Mouse (Mus musculus): Measurements from ENCODE around the gene Med1. TPM values are rescaled to one million over a fixed set of nuclear protein-coding genes. Genes with fewer than 3 reads are reported as not detected.
A peak's percentile ranks its signal among the peaks of the same experiment; 100 is the strongest.
"Not testable (repeated sequence)": the region's sequence is repeated elsewhere in the genome, so short reads cannot be mapped to it uniquely, and the experiment has no call there.

The Med1 gene
- 77.9 and 78.5 TPM in 2 replicates for polyA plus RNA-seq (2016; fragmentation: Nextera tagmentation; extraction: Ambion mirVana)

DNA sequence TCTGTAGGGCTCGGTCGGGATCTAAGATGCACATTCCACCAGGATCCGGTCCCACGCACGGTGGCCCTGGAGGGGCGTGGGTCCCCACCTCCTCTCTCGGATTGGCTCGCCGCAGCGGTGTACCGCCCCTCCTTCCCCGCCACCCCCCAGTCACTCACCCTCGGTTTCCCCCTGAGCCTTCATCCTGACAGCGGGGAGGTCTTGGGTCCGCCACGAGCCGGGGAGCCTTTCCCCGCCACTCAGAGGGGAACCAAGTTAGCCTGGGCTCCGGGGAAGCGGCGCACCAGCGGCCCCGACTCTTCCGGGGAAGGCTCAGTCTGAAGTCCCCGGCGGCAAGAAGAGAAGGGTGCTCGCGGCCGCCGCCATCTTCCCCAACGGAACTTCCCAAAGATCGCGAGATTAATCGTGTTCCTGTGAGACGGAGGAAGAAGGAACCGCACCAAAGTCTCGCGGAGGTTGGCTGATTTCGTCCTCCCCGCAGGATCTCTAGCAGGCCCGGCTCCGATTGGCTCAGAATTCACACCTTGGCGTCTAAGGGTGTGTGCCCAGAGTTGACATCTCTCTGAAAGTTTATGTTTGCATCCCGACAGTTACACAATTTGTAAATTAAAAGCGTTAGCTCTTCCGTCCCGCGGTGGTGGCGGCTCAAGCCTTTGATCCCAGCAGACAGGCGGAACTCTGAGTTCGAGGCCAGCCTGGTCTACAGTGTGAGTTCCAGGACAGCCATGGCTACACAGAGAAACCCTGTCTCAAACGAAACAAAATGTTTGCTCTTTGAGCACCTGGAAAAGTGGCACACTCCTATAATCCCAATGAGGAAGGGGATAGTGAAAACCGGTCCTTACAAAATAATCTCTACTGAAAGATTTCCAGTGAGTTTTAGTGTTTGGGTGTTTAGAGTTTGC, at the start of gene Med1:
Gene Med1 (minus strand): TSS at position 393 of the 905 bp plus-strand sequence.
- no peaks in the 10 kb centered on the region for H3K9me3 ChIP-seq
- peaks cover 31% of the 10 kb centered on the region for H3K36me3 ChIP-seq (replicated peaks)
- WGBS: under 1% methylated on average over 52 of the region's 53 CpGs
- H3K4me3 ChIP-seq: peak within 1 kb of the TSS; percentile 94
- H3K27ac ChIP-seq: peak within 1 kb of the TSS; percentile 96
- peaks cover 15% of the 10 kb centered on the region for H3K4me1 ChIP-seq
- H3K27me3 ChIP-seq (ENCODE audit: poor library complexity, severe bottlenecking): no peaks in the 10 kb centered on the region
- DNase-seq (ENCODE audit: extremely low spot score, low spot score): peak; percentile 95

DNA sequence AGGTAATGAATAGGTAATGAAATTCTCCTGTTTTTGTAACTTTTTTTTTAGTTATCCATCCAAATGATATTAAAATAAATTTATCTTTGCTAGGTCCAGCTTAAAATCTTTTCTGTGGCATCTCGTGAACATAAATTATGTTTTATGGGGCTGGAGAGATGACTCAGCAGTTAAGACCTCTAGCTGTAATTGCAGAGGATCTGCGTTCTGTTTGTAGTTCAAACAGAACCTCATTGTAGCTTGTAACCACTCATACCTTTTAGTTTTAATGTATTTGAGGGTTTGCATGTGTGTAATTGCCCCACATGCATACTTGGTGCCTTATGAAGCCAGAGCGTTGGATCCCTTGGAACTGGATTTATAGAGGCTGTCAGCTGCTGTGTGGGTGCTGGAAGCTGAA, 45.9 kb upstream of the Med1 start:
- Histone ChIP-seq H3K4me1 (no peaks in the 10 kb centered on the region), H3K27ac (no peak overlapping the region), H3K4me3 (no peak overlapping the region), H3K36me3 (replicated peaks) (peaks cover 98% of the 10 kb centered on the region), H3K9me3 (no peaks in the 10 kb centered on the region), H3K27me3 (ENCODE audit: poor library complexity, severe bottlenecking) (no peaks in the 10 kb centered on the region)
- no peak for DNase-seq (ENCODE audit: extremely low spot score, low spot score)
- WGBS: 94% methylated on average over 3 of the region's 3 CpGs

DNA sequence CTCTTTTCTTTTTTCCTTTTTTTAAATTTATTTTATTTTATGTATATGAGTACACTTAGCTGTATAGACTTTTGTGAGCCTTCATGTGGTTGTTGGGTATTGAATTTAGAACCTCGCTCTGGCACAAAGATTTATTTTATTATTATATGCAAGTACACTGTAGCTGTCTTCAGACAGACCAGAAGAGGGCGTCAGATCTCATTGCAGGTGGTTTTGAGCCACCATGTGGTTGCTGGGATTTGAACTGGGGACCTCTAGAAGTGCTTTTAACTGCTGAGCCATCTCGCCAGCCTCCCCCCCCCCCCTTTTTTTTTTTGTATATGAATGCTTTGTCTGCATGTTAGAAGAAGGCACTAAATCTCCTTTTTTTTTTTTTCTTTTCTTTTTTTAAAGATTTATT, 45.3 kb upstream of the Med1 start:
- no peak overlapping the region for H3K4me3 ChIP-seq
- no peaks in the 10 kb centered on the region for H3K27me3 ChIP-seq (ENCODE audit: poor library complexity, severe bottlenecking)
- WGBS: 85% methylated on average over 3 of the region's 3 CpGs
- H3K27ac ChIP-seq: no peak overlapping the region
- no peak for DNase-seq (ENCODE audit: extremely low spot score, low spot score)
- no peaks in the 10 kb centered on the region for H3K4me1 ChIP-seq
- H3K9me3 ChIP-seq: no peaks in the 10 kb centered on the region
- H3K36me3 ChIP-seq (replicated peaks): peaks cover 98% of the 10 kb centered on the region

DNA sequence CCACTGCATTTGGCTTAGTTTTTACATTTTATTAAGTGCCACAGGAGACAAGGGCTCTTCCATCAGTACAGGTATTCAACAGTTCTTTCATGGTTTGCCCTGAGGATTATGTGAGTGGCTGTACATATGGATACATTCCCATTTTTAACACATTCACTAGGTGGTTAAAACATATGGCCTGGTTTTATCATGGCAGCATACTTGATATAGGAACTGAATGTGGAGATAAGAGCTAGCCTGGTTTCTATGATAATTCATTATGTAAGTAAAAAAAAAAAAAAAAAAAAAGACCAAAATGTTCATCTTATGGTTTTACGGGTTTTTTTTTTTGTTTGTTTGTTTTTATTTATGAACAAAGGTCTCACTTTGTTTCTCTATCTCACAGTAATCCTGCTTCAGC, 33.3 kb upstream of the Med1 start:
- WGBS: 95% methylated on average over 1 of the region's 1 CpGs
- H3K4me1 ChIP-seq: no peaks in the 10 kb centered on the region

DNA sequence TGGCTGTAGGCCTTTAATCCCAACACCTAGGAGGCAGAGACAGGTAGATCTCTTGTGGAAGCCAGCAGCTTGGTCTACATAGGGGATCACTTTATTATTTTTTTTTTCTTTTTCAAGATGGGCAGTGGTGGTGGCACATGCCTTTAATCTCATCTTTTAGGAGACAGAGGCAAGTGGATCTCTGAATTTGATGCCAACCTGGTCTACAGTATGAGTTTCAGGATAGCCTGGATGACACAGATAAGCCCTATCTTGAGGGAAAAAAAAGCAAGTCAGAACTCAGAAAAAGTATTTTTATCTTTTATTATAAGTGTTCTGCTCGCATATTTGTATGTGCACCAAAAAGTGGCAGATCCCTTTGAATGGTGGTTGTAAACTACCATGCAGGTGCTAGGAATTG, 20.2 kb upstream of the Med1 start:
- WGBS: 89% methylated on average over 1 of the region's 1 CpGs
- Histone ChIP-seq H3K36me3 (replicated peaks) (peaks cover 98% of the 10 kb centered on the region), H3K9me3 (no peaks in the 10 kb centered on the region), H3K27me3 (ENCODE audit: poor library complexity, severe bottlenecking) (no peaks in the 10 kb centered on the region), H3K27ac (no peak overlapping the region), H3K4me3 (no peak overlapping the region), H3K4me1 (no peaks in the 10 kb centered on the region)
- DNase-seq (ENCODE audit: extremely low spot score, low spot score): no peak

More for the DNA sequence above, 33.3 kb upstream of the Med1 start:
- peaks cover 99% of the 10 kb centered on the region for H3K36me3 ChIP-seq (replicated peaks)
- H3K4me3 ChIP-seq: no peak overlapping the region
- DNase-seq (ENCODE audit: extremely low spot score, low spot score): no peak
- no peaks in the 10 kb centered on the region for H3K27me3 ChIP-seq (ENCODE audit: poor library complexity, severe bottlenecking)
- no peaks in the 10 kb centered on the region for H3K9me3 ChIP-seq
- H3K27ac ChIP-seq: no peak overlapping the region

DNA sequence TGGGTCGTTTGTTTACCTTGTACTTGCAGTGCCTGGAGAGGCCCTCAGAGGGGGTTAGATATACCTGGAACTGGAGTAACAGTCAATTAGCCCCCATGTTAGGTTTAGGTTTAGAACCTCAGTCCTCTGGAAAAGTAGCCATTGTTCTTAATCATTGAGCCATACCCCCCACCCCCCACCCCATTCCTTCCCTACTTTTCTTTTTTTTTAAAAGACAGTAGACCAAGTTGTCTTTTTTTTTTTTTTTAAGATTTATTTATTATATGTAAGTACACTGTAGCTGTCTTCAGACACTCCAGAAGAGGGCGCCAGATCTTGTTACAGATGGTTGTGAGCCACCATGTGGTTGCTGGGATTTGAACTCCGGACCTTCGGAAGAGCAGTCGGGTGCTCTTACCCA, 16.6 kb upstream of the Med1 start:
- WGBS: 88% methylated on average over 5 of the region's 5 CpGs
- not testable (repeated sequence) for DNase-seq (ENCODE audit: extremely low spot score, low spot score); H3K27ac ChIP-seq; H3K27me3 ChIP-seq (ENCODE audit: poor library complexity, severe bottlenecking); H3K9me3 ChIP-seq; H3K4me3 ChIP-seq
- Histone ChIP-seq H3K4me1 (peaks cover 24% of the 10 kb centered on the region), H3K36me3 (replicated peaks) (peaks cover 88% of the 10 kb centered on the region)

DNA sequence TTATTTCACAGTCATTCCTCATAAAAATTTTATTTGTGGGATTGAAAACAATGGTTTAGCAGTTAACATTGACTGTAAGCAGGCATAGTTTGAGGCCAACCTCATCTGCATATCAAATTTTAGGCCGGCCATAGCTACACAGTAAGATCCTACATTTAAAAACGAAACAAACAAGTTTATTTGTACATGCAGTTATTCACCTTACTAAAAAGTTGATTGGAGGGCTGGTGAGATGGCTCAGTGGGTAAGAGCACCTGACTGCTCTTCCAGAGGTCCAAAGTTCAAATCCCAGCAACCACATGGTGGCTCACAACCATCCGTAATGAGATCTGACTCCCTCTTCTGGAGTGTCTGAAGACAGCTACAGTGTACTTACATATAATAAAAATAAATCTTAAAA, 13.2 kb upstream of the Med1 start:
- not testable (repeated sequence) for H3K9me3 ChIP-seq; H3K27me3 ChIP-seq (ENCODE audit: poor library complexity, severe bottlenecking); H3K27ac ChIP-seq; DNase-seq (ENCODE audit: extremely low spot score, low spot score)
- peak overlapping the region; percentile 95 for H3K4me3 ChIP-seq
- peaks cover 55% of the 10 kb centered on the region for H3K36me3 ChIP-seq (replicated peaks)
- WGBS: 91% methylated on average over 3 of the region's 3 CpGs
- peaks cover 29% of the 10 kb centered on the region for H3K4me1 ChIP-seq

DNA sequence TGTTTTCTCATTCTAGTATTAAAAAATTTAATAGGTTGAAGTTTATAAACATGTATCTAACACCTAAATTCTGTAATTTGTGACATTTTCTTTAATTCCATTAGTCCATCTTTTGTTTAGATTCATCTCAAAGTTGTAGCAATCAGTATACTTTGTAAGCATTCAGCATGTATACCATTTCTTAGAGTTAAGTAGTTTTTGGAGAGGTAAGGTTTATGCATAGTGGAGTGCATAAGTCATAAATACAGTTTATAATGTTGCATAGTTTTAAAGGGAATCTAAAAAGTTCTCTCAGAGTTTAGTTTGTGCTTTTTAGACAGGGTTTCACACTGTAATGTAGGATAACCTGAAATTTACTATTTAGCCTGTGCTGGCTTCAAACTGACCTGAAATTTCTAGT, 12.4 kb upstream of the Med1 start:
- H3K27ac ChIP-seq: no peak overlapping the region
- H3K4me3 ChIP-seq: peak overlapping the region; percentile 95
- peaks cover 47% of the 10 kb centered on the region for H3K36me3 ChIP-seq (replicated peaks)
- no peaks in the 10 kb centered on the region for H3K9me3 ChIP-seq
- H3K4me1 ChIP-seq: peaks cover 29% of the 10 kb centered on the region
- DNase-seq (ENCODE audit: extremely low spot score, low spot score): no peak
- H3K27me3 ChIP-seq (ENCODE audit: poor library complexity, severe bottlenecking): no peaks in the 10 kb centered on the region

DNA sequence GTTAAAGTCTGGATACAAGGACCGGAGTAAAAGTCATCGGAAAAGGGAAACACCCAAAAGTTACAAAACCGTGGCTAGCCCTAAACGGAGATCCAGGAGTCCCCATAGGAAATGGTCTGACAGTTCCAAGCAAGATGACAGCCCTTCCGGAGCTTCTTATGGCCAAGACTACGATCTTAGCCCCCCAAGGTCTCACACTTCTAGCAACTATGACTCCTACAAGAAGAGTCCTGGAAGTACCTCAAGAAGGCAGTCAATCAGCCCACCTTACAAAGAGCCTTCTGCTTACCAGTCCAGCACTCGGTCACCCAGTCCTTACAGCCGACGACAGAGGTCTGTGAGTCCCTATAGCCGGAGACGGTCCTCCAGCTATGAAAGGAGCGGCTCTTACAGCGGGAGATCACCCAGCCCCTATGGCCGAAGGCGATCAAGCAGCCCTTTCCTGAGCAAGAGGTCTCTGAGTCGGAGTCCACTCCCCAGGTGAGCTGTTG, 10.9 kb upstream of the Med1 start:
- Histone ChIP-seq H3K9me3 (no peaks in the 10 kb centered on the region), H3K36me3 (replicated peaks) (peaks cover 33% of the 10 kb centered on the region), H3K27me3 (ENCODE audit: poor library complexity, severe bottlenecking) (no peaks in the 10 kb centered on the region), H3K4me1 (peaks cover 29% of the 10 kb centered on the region), H3K4me3 (peak overlapping the region; percentile 95), H3K27ac (peak overlapping the region; percentile 100; the same call in 1 of the 2 replicates)
- under 1% methylated on average over 16 of the region's 16 CpGs for WGBS
- no peak for DNase-seq (ENCODE audit: extremely low spot score, low spot score)

DNA sequence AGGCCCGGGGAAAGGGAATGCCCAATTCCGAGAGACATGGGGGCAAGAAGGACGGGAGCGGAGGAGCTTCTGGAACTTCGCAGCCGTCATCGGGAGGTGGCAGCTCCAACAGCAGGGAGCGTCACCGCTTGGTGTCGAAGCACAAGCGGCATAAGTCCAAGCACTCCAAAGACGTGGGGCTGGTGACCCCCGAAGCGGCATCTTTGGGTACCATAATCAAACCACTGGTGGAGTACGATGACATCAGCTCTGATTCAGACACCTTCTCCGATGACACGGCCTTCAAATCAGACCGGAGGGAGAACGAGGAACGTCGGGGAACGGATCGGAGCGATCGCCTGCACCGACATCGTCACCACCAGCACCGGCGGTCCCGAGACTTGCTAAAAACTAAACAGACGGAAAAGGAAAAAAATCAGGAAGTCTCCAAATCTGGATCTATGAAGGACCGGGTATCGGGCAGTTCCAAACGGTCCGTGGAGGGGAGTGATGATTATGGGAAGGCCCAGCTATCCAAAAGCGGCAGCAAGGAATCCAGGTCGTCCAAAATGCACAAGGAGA, 10.3 kb upstream of the Med1 start:
- Histone ChIP-seq H3K27me3 (ENCODE audit: poor library complexity, severe bottlenecking) (no peaks in the 10 kb centered on the region), H3K27ac (peak overlapping the region; percentile 100), H3K4me3 (peak overlapping the region; percentile 95), H3K4me1 (peaks cover 29% of the 10 kb centered on the region), H3K36me3 (replicated peaks) (peaks cover 27% of the 10 kb centered on the region), H3K9me3 (no peaks in the 10 kb centered on the region)
- DNase-seq (ENCODE audit: extremely low spot score, low spot score): peak; percentile 67
- under 1% methylated on average over 37 of the region's 37 CpGs for WGBS

DNA sequence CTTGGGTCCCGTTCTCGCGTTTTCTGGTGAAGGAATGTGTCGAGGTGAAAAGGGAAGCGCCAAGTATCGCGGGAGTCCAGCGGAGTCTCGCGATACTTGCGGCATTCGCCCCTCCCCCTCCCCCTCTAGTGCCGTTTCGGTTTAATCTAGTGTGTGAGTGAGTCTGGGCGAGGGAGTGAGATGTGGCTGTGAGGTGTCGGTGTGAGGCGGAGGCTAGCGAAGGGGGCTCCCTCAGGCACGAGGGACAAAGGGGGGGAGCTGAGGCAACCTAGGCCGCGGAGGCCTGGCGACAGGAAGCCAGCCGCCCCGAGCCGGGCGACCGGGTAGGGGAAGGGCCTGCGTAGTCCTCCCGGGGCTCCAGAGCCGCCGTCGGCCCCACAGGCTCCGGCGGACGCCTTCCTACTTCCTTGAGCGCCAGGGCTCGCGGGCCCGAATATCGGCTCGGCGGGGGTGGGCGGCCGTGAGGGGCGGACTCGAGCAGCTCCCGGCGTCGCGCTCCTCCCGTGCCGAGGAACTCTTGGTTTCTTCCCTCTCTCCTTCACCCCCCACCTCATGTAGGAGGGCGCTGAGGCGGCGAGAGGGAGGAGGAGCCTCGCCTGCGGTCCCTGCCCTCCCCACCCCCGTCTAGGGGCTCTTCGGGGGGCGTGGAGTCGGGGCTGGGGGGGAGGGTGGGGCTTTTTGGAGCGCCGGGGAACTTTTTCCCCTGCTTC, 9.7 kb upstream of the Med1 start, which contains the start of gene Cdk12:
Gene Cdk12 (plus strand): TSS at position 419 of the 710 bp plus-strand sequence.
- peak within 1 kb of the TSS; percentile 95 for H3K4me3 ChIP-seq
- peaks cover 29% of the 10 kb centered on the region for H3K4me1 ChIP-seq
- H3K27me3 ChIP-seq (ENCODE audit: poor library complexity, severe bottlenecking): no peaks in the 10 kb centered on the region
- peak within 1 kb of the TSS; percentile 100 for H3K27ac ChIP-seq
- WGBS: under 1% methylated on average over 63 of the region's 63 CpGs
- DNase-seq (ENCODE audit: extremely low spot score, low spot score): peak; percentile 96
- H3K9me3 ChIP-seq: no peaks in the 10 kb centered on the region
- peaks cover 21% of the 10 kb centered on the region for H3K36me3 ChIP-seq (replicated peaks)

DNA sequence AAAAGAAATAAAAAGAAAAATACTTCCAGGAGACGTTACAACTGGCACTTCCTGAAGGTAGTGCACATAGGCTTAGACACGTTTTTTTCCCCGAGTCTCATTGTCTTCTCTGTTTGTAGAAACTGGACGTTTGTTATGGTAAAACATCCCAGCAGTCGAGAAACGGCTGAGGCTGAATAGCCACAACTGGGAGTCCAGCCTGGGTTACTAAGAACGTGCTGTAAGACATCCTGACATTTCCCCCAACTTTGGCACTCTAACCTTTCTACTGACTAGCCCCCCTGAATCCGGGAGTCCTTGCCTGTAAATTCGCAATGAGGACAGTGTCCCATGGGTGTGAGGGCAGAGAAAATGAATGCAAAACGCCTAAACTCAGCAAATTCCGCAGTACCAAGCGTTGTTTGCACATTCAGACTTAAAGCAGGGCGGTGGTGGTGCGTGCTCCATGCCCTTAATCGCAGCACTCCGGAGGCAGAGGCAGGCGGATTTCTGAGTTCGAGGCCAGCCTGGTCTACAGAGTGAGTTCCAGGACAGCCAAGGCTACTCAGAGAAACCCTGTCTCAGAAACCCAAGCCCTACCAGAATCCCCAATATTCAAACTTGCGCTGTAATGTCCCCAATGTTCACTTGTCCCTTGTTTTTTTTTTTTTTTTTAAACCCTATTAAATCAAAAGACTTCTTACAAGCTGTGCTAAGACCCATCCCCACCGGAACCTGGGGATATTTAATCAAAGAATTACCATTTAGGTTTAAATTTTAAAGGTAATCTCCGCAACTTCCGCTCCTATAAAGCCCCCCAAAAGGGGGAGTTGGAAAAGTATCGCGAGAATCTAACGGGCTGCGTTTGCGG, 8.9 kb upstream of the Med1 start:
- H3K27me3 ChIP-seq (ENCODE audit: poor library complexity, severe bottlenecking): no peaks in the 10 kb centered on the region

More for the DNA sequence above, 8.9 kb upstream of the Med1 start:
- WGBS: 4% methylated on average over 27 of the region's 27 CpGs
- Histone ChIP-seq H3K36me3 (replicated peaks) (peaks cover 13% of the 10 kb centered on the region), H3K4me1 (peaks cover 27% of the 10 kb centered on the region), H3K27ac (peak overlapping the region; percentile 100), H3K4me3 (peak overlapping the region; percentile 95), H3K9me3 (no peaks in the 10 kb centered on the region)
- peak; percentile 42 for DNase-seq (ENCODE audit: extremely low spot score, low spot score)

Data from forebrain, embryonic 10.5 days (tissue).